Mouse (Mus musculus): ENCODE measurements around the gene Ccdc61. TPM values are rescaled to one million over a fixed set of nuclear protein-coding genes. Genes with fewer than 3 reads are reported as not detected.

Gene Ccdc61
- polyA plus RNA-seq, 1 experiment from 2014 or later: 8.4 TPM

GRCm38 (mm10) chr7:18942815-18943214, 32.6 kb upstream of the Ccdc61 start:
- Histone ChIP-seq H3K9me3 (replicated peaks; ENCODE audit: control insufficient read depth, low read length) (no peaks in the 10 kb centered on the region), H3K27me3 (ENCODE audit: control insufficient read depth, insufficient read depth, low read depth, low read length) (no peaks in the 10 kb centered on the region), H3K4me3 (ENCODE audit: low read depth, low read length) (no peak overlapping the region), H3K9ac (ENCODE audit: low read depth, low read length) (no peak overlapping the region), H3K36me3 (ENCODE audit: control insufficient read depth, insufficient read depth) (no peaks in the 10 kb centered on the region), H3K4me1 (ENCODE audit: control insufficient read depth, low read depth, low read length) (no peaks in the 10 kb centered on the region), H3K4me2 (ENCODE audit: low read depth, low read length) (no peak overlapping the region), H3K27ac (ENCODE audit: low read length) (no peak overlapping the region)
- ATAC-seq (ENCODE audit: low read depth): no peak
- WGBS (ENCODE audit: insufficient replicate concordance): 47% methylated on average over 9 of the region's 9 CpGs

- H3K27ac ChIP-seq (ENCODE audit: low read length): no peak overlapping the region
- H3K4me2 ChIP-seq (ENCODE audit: low read depth, low read length): no peak overlapping the region
- H3K9ac ChIP-seq (ENCODE audit: low read depth, low read length): no peak overlapping the region
- no peaks in the 10 kb centered on the region for H3K36me3 ChIP-seq (ENCODE audit: control insufficient read depth, insufficient read depth)
- no peak overlapping the region for H3K4me3 ChIP-seq (ENCODE audit: low read depth, low read length)
- no peaks in the 10 kb centered on the region for H3K9me3 ChIP-seq (replicated peaks; ENCODE audit: control insufficient read depth, low read length)
- no peaks in the 10 kb centered on the region for H3K27me3 ChIP-seq (ENCODE audit: control insufficient read depth, insufficient read depth, low read depth, low read length)
- ATAC-seq (ENCODE audit: low read depth): no peak
- no peaks in the 10 kb centered on the region for H3K4me1 ChIP-seq (ENCODE audit: control insufficient read depth, low read depth, low read length)
- WGBS (ENCODE audit: insufficient replicate concordance): 50% methylated on average over 1 of the region's 1 CpGs
Measured at GRCm38 (mm10) chr7:18942376-18942775, 32.2 kb upstream of the Ccdc61 start.

GRCm38 (mm10) chr7:18927759-18928158, 17.5 kb upstream of the Ccdc61 start:
- ATAC-seq (ENCODE audit: low read depth): no peak
- Histone ChIP-seq H3K36me3 (ENCODE audit: control insufficient read depth, insufficient read depth) (no peaks in the 10 kb centered on the region), H3K27ac (ENCODE audit: low read length) (no peak overlapping the region), H3K9me3 (replicated peaks; ENCODE audit: control insufficient read depth, low read length) (no peaks in the 10 kb centered on the region), H3K4me2 (ENCODE audit: low read depth, low read length) (no peak overlapping the region), H3K9ac (ENCODE audit: low read depth, low read length) (no peak overlapping the region), H3K4me3 (ENCODE audit: low read depth, low read length) (no peak overlapping the region), H3K27me3 (ENCODE audit: control insufficient read depth, insufficient read depth, low read depth, low read length) (peaks cover 44% of the 10 kb centered on the region), H3K4me1 (ENCODE audit: control insufficient read depth, low read depth, low read length) (no peaks in the 10 kb centered on the region)
- 2% methylated on average over 3 of the region's 3 CpGs for WGBS (ENCODE audit: insufficient replicate concordance)

- H3K27ac ChIP-seq (ENCODE audit: low read length): no peak overlapping the region
- H3K9ac ChIP-seq (ENCODE audit: low read depth, low read length): no peak overlapping the region
- H3K27me3 ChIP-seq (ENCODE audit: control insufficient read depth, insufficient read depth, low read depth, low read length): peaks cover 45% of the 10 kb centered on the region
- ATAC-seq (ENCODE audit: low read depth): no peak
- no peak overlapping the region for H3K4me3 ChIP-seq (ENCODE audit: low read depth, low read length)
- H3K4me1 ChIP-seq (ENCODE audit: control insufficient read depth, low read depth, low read length): no peaks in the 10 kb centered on the region
- H3K36me3 ChIP-seq (ENCODE audit: control insufficient read depth, insufficient read depth): no peaks in the 10 kb centered on the region
- H3K4me2 ChIP-seq (ENCODE audit: low read depth, low read length): no peak overlapping the region
- no peaks in the 10 kb centered on the region for H3K9me3 ChIP-seq (replicated peaks; ENCODE audit: control insufficient read depth, low read length)
- WGBS (ENCODE audit: insufficient replicate concordance): 37% methylated on average over 6 of the region's 6 CpGs
Measured at GRCm38 (mm10) chr7:18926911-18927310, 16.7 kb upstream of the Ccdc61 start.

GRCm38 (mm10) chr7:18926041-18926790, 16.0 kb upstream of the Ccdc61 start:
- Histone ChIP-seq H3K4me3 (ENCODE audit: low read depth, low read length) (peak overlapping the region; percentile 38), H3K9me3 (replicated peaks; ENCODE audit: control insufficient read depth, low read length) (no peaks in the 10 kb centered on the region), H3K4me2 (ENCODE audit: low read depth, low read length) (peak overlapping the region; percentile 47), H3K36me3 (ENCODE audit: control insufficient read depth, insufficient read depth) (no peaks in the 10 kb centered on the region), H3K27me3 (ENCODE audit: control insufficient read depth, insufficient read depth, low read depth, low read length) (peaks cover 47% of the 10 kb centered on the region), H3K27ac (ENCODE audit: low read length) (no peak overlapping the region), H3K4me1 (ENCODE audit: control insufficient read depth, low read depth, low read length) (no peaks in the 10 kb centered on the region), H3K9ac (ENCODE audit: low read depth, low read length) (no peak overlapping the region)
- WGBS (ENCODE audit: insufficient replicate concordance): 3% methylated on average over 39 of the region's 42 CpGs
- ATAC-seq (ENCODE audit: low read depth): peak; percentile 28; the same call in 1 of the 2 replicates

- Histone ChIP-seq H3K9me3 (replicated peaks; ENCODE audit: control insufficient read depth, low read length) (no peaks in the 10 kb centered on the region), H3K4me1 (ENCODE audit: control insufficient read depth, low read depth, low read length) (no peaks in the 10 kb centered on the region), H3K27ac (ENCODE audit: low read length) (no peak within 1 kb of the TSS), H3K36me3 (ENCODE audit: control insufficient read depth, insufficient read depth) (no peaks in the 10 kb centered on the region), H3K4me2 (ENCODE audit: low read depth, low read length) (peak within 1 kb of the TSS; percentile 47), H3K9ac (ENCODE audit: low read depth, low read length) (no peak within 1 kb of the TSS), H3K4me3 (ENCODE audit: low read depth, low read length) (peak within 1 kb of the TSS; percentile 38), H3K27me3 (ENCODE audit: control insufficient read depth, insufficient read depth, low read depth, low read length) (peaks cover 50% of the 10 kb centered on the region)
- ATAC-seq (ENCODE audit: low read depth): peak; percentile 62
- 0% methylated on average over 27 of the region's 45 CpGs for WGBS (ENCODE audit: insufficient replicate concordance)
Measured at GRCm38 (mm10) chr7:18925162-18925938, 15.1 kb upstream of the Ccdc61 start, which contains the start of gene Nova2. Gene Nova2, plus strand, starts transcription at chr7:18925888.

- H3K27ac ChIP-seq (ENCODE audit: low read length): no peak overlapping the region
- H3K4me1 ChIP-seq (ENCODE audit: control insufficient read depth, low read depth, low read length): no peaks in the 10 kb centered on the region
- no peak for ATAC-seq (ENCODE audit: low read depth)
- no peaks in the 10 kb centered on the region for H3K9me3 ChIP-seq (replicated peaks; ENCODE audit: control insufficient read depth, low read length)
- H3K4me3 ChIP-seq (ENCODE audit: low read depth, low read length): no peak overlapping the region
- no peak overlapping the region for H3K4me2 ChIP-seq (ENCODE audit: low read depth, low read length)
- H3K36me3 ChIP-seq (ENCODE audit: control insufficient read depth, insufficient read depth): no peaks in the 10 kb centered on the region
- 18% methylated on average over 8 of the region's 8 CpGs for WGBS (ENCODE audit: insufficient replicate concordance)
- H3K27me3 ChIP-seq (ENCODE audit: control insufficient read depth, insufficient read depth, low read depth, low read length): peaks cover 50% of the 10 kb centered on the region
- H3K9ac ChIP-seq (ENCODE audit: low read depth, low read length): no peak overlapping the region
Measured at GRCm38 (mm10) chr7:18924321-18924720, 14.1 kb upstream of the Ccdc61 start.

GRCm38 (mm10) chr7:18923711-18924191, 13.5 kb upstream of the Ccdc61 start:
- H3K4me2 ChIP-seq (ENCODE audit: low read depth, low read length): no peak overlapping the region
- ATAC-seq (ENCODE audit: low read depth): no peak
- H3K36me3 ChIP-seq (ENCODE audit: control insufficient read depth, insufficient read depth): no peaks in the 10 kb centered on the region
- 35% methylated on average over 4 of the region's 4 CpGs for WGBS (ENCODE audit: insufficient replicate concordance)
- H3K4me3 ChIP-seq (ENCODE audit: low read depth, low read length): no peak overlapping the region
- peaks cover 50% of the 10 kb centered on the region for H3K27me3 ChIP-seq (ENCODE audit: control insufficient read depth, insufficient read depth, low read depth, low read length)
- H3K9ac ChIP-seq (ENCODE audit: low read depth, low read length): no peak overlapping the region
- H3K9me3 ChIP-seq (replicated peaks; ENCODE audit: control insufficient read depth, low read length): no peaks in the 10 kb centered on the region
- no peak overlapping the region for H3K27ac ChIP-seq (ENCODE audit: low read length)
- no peaks in the 10 kb centered on the region for H3K4me1 ChIP-seq (ENCODE audit: control insufficient read depth, low read depth, low read length)

- Histone ChIP-seq H3K4me1 (ENCODE audit: control insufficient read depth, low read depth, low read length) (no peaks in the 10 kb centered on the region), H3K9me3 (replicated peaks; ENCODE audit: control insufficient read depth, low read length) (no peaks in the 10 kb centered on the region), H3K27ac (ENCODE audit: low read length) (no peak overlapping the region), H3K4me3 (ENCODE audit: low read depth, low read length) (no peak overlapping the region), H3K4me2 (ENCODE audit: low read depth, low read length) (no peak overlapping the region), H3K27me3 (ENCODE audit: control insufficient read depth, insufficient read depth, low read depth, low read length) (peaks cover 50% of the 10 kb centered on the region), H3K9ac (ENCODE audit: low read depth, low read length) (no peak overlapping the region), H3K36me3 (ENCODE audit: control insufficient read depth, insufficient read depth) (no peaks in the 10 kb centered on the region)
- WGBS (ENCODE audit: insufficient replicate concordance): 65% methylated on average over 11 of the region's 11 CpGs
- no peak for ATAC-seq (ENCODE audit: low read depth)
Measured at GRCm38 (mm10) chr7:18923267-18923666, 13.1 kb upstream of the Ccdc61 start.
